Mouse (Mus musculus) urinary bladder, postnatal 36 days (tissue): ENCODE results near the gene Vmn2r92.
"Not testable (repeated sequence)": the region's sequence is repeated elsewhere in the genome, so short reads cannot be mapped to it uniquely, and the experiment has no call there.

ENCODE experiments used
- DNase-seq, 2 experiments: peaks; one replicate each; pipeline ENCODE4 v3.0.0; 2022; ENCODE audit warnings: low spot score in 2 of 2, mixed read lengths in 1 of 2

Vmn2r92 gene

GRCm38 (mm10) chr17:18151587-18151986, at the start of gene Vmn2r92:
Vmn2r92 (plus strand) TSS chr17:18151887.
- DNase-seq = not testable (repeated sequence)

- not testable (repeated sequence) for DNase-seq
Measured at GRCm38 (mm10) chr17:18102265-18102664, 49.4 kb upstream of the Vmn2r92 start.

GRCm38 (mm10) chr17:18161194-18161593, 9.5 kb downstream of the Vmn2r92 start:
- DNase-seq = not testable (repeated sequence)

- no peak for DNase-seq
Measured at GRCm38 (mm10) chr17:18189732-18190131, 38.0 kb downstream of the Vmn2r92 start.

- DNase-seq = no peak
Measured at GRCm38 (mm10) chr17:18221300-18221699, 69.6 kb downstream of the Vmn2r92 start.

- no peak for DNase-seq
Measured at GRCm38 (mm10) chr17:18231996-18232395, 80.3 kb downstream of the Vmn2r92 start.

- no peak for DNase-seq
Measured at GRCm38 (mm10) chr17:18236931-18237330, 85.2 kb downstream of the Vmn2r92 start.
